Comparison of ENCODE assay signal across 26 mouse cellular contexts in genomic region chr9:23689456-23689855, GRCm38 (mm10).
DNase-seq lines count a peak whose midpoint lies in the region; TF ChIP-seq lines count a peak whose summit lies in the region.
"Had no signal": no experiment of that assay in that cellular context is flagged by ENCODE, and none has a peak within 500 bp of the region (broad histone marks: within the 10 kb centered on the region; RNA-seq: fewer than 3 reads in every experiment).

No protein-coding gene starts in this region.

- TF ChIP-seq CTCF in bone marrow macrophage, adult 2 months (IDR thresholded peaks at IDR 0.05; ENCODE audit: low read depth, low read length), result no peak

- no peak for TF ChIP-seq POLR2A in bone marrow macrophage, adult 2 months (IDR thresholded peaks at IDR 0.05; ENCODE audit: borderline replicate concordance, low read depth, low read length)
- no peak for TF ChIP-seq POLR2A in myocyte (IDR thresholded peaks at IDR 0.05; ENCODE audit: insufficient read length, low read depth)

- no peak overlapping the region for H3ac ChIP-seq in myocyte (ENCODE audit: control insufficient read depth, insufficient read length)

- H3K4me3 ChIP-seq in bone marrow macrophage, adult 2 months (ENCODE audit: insufficient read depth, low read length), result no peak overlapping the region
- H3K4me3 ChIP-seq in myocyte, result no peak overlapping the region
- H3K4me3 ChIP-seq: embryonic facial prominence, embryonic 13.5 days; embryonic facial prominence, embryonic 15.5 days; erythroblast, embryonic 14.5 days; forebrain, embryonic 13.5 days; forebrain, embryonic 15.5 days had no signal

- no peaks in the 10 kb centered on the region for H3K27me3 ChIP-seq in myocyte (ENCODE audit: control insufficient read depth, insufficient read depth, insufficient read length)
- H3K27me3 ChIP-seq: CH12.LX; embryonic facial prominence, embryonic 13.5 days; embryonic facial prominence, embryonic 15.5 days; forebrain, embryonic 13.5 days; forebrain, embryonic 15.5 days; Patski had no signal

- H3K27ac ChIP-seq in bone marrow macrophage, adult 2 months (ENCODE audit: insufficient read depth, low read depth, low read length), result 0 out of 2 replicates have a peak overlapping the region, but pooled peaks have one; percentile 17
- H3K27ac ChIP-seq: embryonic facial prominence, embryonic 13.5 days; embryonic facial prominence, embryonic 15.5 days; forebrain, embryonic 13.5 days; forebrain, embryonic 15.5 days had no signal

- intact Hi-C loops in left cerebral cortex, postnatal 10 days (cut with DNase I), result no loop called here

- H3K36me3 ChIP-seq in myocyte (ENCODE audit: control insufficient read depth, insufficient read depth), result no peaks in the 10 kb centered on the region
- H3K36me3 ChIP-seq: embryonic facial prominence, embryonic 13.5 days; embryonic facial prominence, embryonic 15.5 days; forebrain, embryonic 15.5 days; G1E had no signal

- H3K4me1 ChIP-seq in bone marrow macrophage, adult 2 months (ENCODE audit: control insufficient read depth, insufficient read depth, low read length), result peaks cover 6% of the 10 kb centered on the region
- H3K4me1 ChIP-seq: embryonic facial prominence, embryonic 13.5 days; embryonic facial prominence, embryonic 15.5 days had no signal

- no peaks in the 10 kb centered on the region for H3K79me2 ChIP-seq in myocyte (ENCODE audit: control insufficient read depth, insufficient read depth)

- peak overlapping the region; percentile 26 for H3K4me2 ChIP-seq in myocyte (ENCODE audit: low read depth)
- H3K4me2 ChIP-seq: embryonic facial prominence, embryonic 13.5 days; embryonic facial prominence, embryonic 15.5 days; forebrain, embryonic 13.5 days; forebrain, embryonic 15.5 days had no signal

- peak; percentile 87 for DNase-seq in 3T3-L1 (ENCODE audit: low read depth, low spot score)
- peak; percentile 62 for DNase-seq in Muller cell, postnatal 12 days (ENCODE audit: inconsistent ontology term)
- no peak for DNase-seq in left cerebral cortex, postnatal 10 days (ENCODE audit: extremely low spot score in 1 of 2, low spot score in 2 of 2)
- no peak for DNase-seq in spleen, adult 12 weeks (ENCODE audit: low spot score)
- DNase-seq in embryo, embryonic 9.5 days (ENCODE audit: extremely low spot score), result no peak
- no peak for DNase-seq in lung, postnatal 10 days
- DNase-seq: adrenal gland, adult 8-10 months; adrenal gland, postnatal 14 days; adrenal gland, postnatal 36 days; B cell, adult 2 months; cerebellum, adult 11 months; cerebellum, adult 18-20 months; cerebellum, adult 8-10 months; cerebellum, adult 9-11 months; cerebellum, postnatal 25 days; forebrain, postnatal 0 days had no signal

TF ChIP-seq in myocyte, 11 proteins besides CTCF, POLR2A, EP300 and RAD21:
- no peak for TF ChIP-seq MYOD1 (IDR thresholded peaks at IDR 0.05; ENCODE audit: control insufficient read depth in 1 of 3, insufficient read length in 2 of 3, low read depth in 2 of 3)
- TF ChIP-seq REST (IDR thresholded peaks at IDR 0.05; ENCODE audit: insufficient read depth, insufficient read length), result no peak
- TF ChIP-seq TCF3 (IDR thresholded peaks at IDR 0.05; ENCODE audit: insufficient read length, low read depth), result no peak
- TF ChIP-seq POLR2AphosphoS2 (IDR thresholded peaks at IDR 0.05; ENCODE audit: insufficient read length, low read depth), result no peak
- TF ChIP-seq MYOG (IDR thresholded peaks at IDR 0.05; ENCODE audit: control insufficient read depth in 1 of 3, insufficient read depth in 1 of 3, insufficient read length in 2 of 3, low read depth in 2 of 3), result no peak
- TF ChIP-seq USF1 (IDR thresholded peaks at IDR 0.05; ENCODE audit: low read depth), result no peak
- TF ChIP-seq MAX (IDR thresholded peaks at IDR 0.05; ENCODE audit: low read depth), result no peak
- TF ChIP-seq E2F4 (IDR thresholded peaks at IDR 0.05; ENCODE audit: insufficient read depth), result no peak
- no peak for TF ChIP-seq SRF (IDR thresholded peaks at IDR 0.05; ENCODE audit: control insufficient read depth, insufficient read length, low read depth)
- TF ChIP-seq TCF12 (IDR thresholded peaks at IDR 0.05; ENCODE audit: insufficient read depth, poor library complexity, severe bottlenecking), result no peak
- no peak for TF ChIP-seq CEBPB (IDR thresholded peaks at IDR 0.05; ENCODE audit: insufficient read depth, poor library complexity, severe bottlenecking)

Comparison
In these comparisons a context has a peak if more than half of its experiments do, and no peak if none do; other contexts are left out.
1. DNase-seq: peak in 3T3-L1 (single experiment) and Muller cell, postnatal 12 days (single experiment); none in left cerebral cortex, postnatal 10 days (0 of 2), spleen, adult 12 weeks (single experiment), embryo, embryonic 9.5 days (single experiment) and lung, postnatal 10 days (single experiment).